Comparison of ENCODE assay signal across 19 mouse cellular contexts in genomic region chr11:86811326-86811630, GRCm38 (mm10). TPM values are rescaled to one million over a fixed set of nuclear protein-coding genes. Genes with fewer than 3 reads are reported as not detected.
DNase-seq lines count a peak whose midpoint lies in the region; ATAC-seq lines count a peak whose summit lies in the region.
"Had no signal": no experiment of that assay in that cellular context is flagged by ENCODE, and none has a peak within 500 bp of the region (broad histone marks: within the 10 kb centered on the region; RNA-seq: fewer than 3 reads in every experiment).

No protein-coding gene starts in this region.

- no peak for ATAC-seq in megakaryocyte, adult 5-6 weeks (ENCODE audit: poor library complexity, severe bottlenecking)
- no peak for ATAC-seq in frontal cortex, adult (ENCODE audit: low TSS enrichment)
- no peak for ATAC-seq in forebrain, embryonic 12.5 days (ENCODE audit: low FRiP score)
- ATAC-seq: forebrain, embryonic 15.5 days had no signal

- 80% methylated on average over 1 of the region's 1 CpGs for WGBS in forebrain, embryonic 12.5 days

- peak overlapping the region; percentile 64 for H3K27ac ChIP-seq in brown adipose tissue, adult 24 weeks (replicated peaks; ENCODE audit: low read depth, low read length)
- H3K27ac ChIP-seq in forebrain, embryonic 12.5 days = no peak overlapping the region
- H3K27ac ChIP-seq: embryonic facial prominence, embryonic 10.5 days; forebrain, embryonic 10.5 days; forebrain, embryonic 15.5 days; hindbrain, embryonic 15.5 days had no signal

- H3K9ac ChIP-seq in forebrain, embryonic 12.5 days = no peak overlapping the region
- H3K9ac ChIP-seq: forebrain, embryonic 15.5 days; heart, embryonic 12.5 days; hindbrain, embryonic 15.5 days had no signal

- DNase-seq in heart, adult 11 months = peak; percentile 12
- DNase-seq in heart, postnatal 14 days = no peak
- DNase-seq: adrenal gland, postnatal 14 days; cerebellum, adult 2 months; cerebellum, postnatal 10 days; gastrocnemius, postnatal 10 days; heart, postnatal 36 days had no signal

- no peaks in the 10 kb centered on the region for H3K36me3 ChIP-seq in megakaryocyte, embryonic 14.5 days (replicated peaks; ENCODE audit: low read length)
- no peaks in the 10 kb centered on the region for H3K36me3 ChIP-seq in forebrain, embryonic 12.5 days (replicated peaks)
- H3K36me3 ChIP-seq: forebrain, embryonic 15.5 days; G1E; heart, embryonic 12.5 days; hindbrain, embryonic 15.5 days had no signal

- peaks cover 27% of the 10 kb centered on the region for H3K4me1 ChIP-seq in megakaryocyte, embryonic 14.5 days
- no peaks in the 10 kb centered on the region for H3K4me1 ChIP-seq in brown adipose tissue, adult 24 weeks (ENCODE audit: control insufficient read depth, insufficient read depth, insufficient read length, low read length)
- H3K4me1 ChIP-seq in forebrain, embryonic 12.5 days = peaks cover 10% of the 10 kb centered on the region

- H3K4me2 ChIP-seq in forebrain, embryonic 12.5 days = no peak overlapping the region
- H3K4me2 ChIP-seq: forebrain, embryonic 15.5 days; heart, embryonic 12.5 days; hindbrain, embryonic 15.5 days had no signal

- H3K4me3 ChIP-seq in megakaryocyte, embryonic 14.5 days (replicated peaks) = peak overlapping the region; percentile 42
- H3K4me3 ChIP-seq in brown adipose tissue, adult 24 weeks (ENCODE audit: insufficient read depth, low read depth, low read length) = no peak overlapping the region
- no peak overlapping the region for H3K4me3 ChIP-seq in forebrain, embryonic 12.5 days (replicated peaks)
- H3K4me3 ChIP-seq: embryonic facial prominence, embryonic 10.5 days; erythroblast, embryonic 14.5 days; forebrain, embryonic 10.5 days; forebrain, embryonic 15.5 days; heart, embryonic 12.5 days; hindbrain, embryonic 15.5 days had no signal

- H3K27me3 ChIP-seq in megakaryocyte, embryonic 14.5 days (replicated peaks) = peaks cover 3% of the 10 kb centered on the region
- no peaks in the 10 kb centered on the region for H3K27me3 ChIP-seq in forebrain, embryonic 12.5 days
- H3K27me3 ChIP-seq: heart, embryonic 12.5 days; hindbrain, embryonic 15.5 days had no signal

- intact Hi-C loops in heart, postnatal 14 days (cut with DNase I) = no loop called here

- H3K9me3 ChIP-seq in megakaryocyte, embryonic 14.5 days = no peaks in the 10 kb centered on the region
- H3K9me3 ChIP-seq in forebrain, embryonic 12.5 days = no peaks in the 10 kb centered on the region
- H3K9me3 ChIP-seq: embryonic facial prominence, embryonic 10.5 days; forebrain, embryonic 10.5 days; forebrain, embryonic 15.5 days; heart, embryonic 12.5 days; hindbrain, embryonic 15.5 days had no signal

RNA-seq across cellular contexts. Expression of gene Dhx40, which starts 3.7 kb away (rescaled TPM):
- 10 to 100 TPM; 15.1 to 18.0 TPM for total RNA-seq in heart, postnatal 14 days (2021)
- polyA plus RNA-seq in megakaryocyte, embryonic 14.5 days (2012; ENCODE audit: insufficient read depth, low replicate concordance) = 1.1 and 2.2 TPM in 2 replicates
- total RNA-seq in megakaryocyte, adult 5-6 weeks (2015) = 36.4 and 38.1 TPM in 2 replicates
- total RNA-seq in megakaryocyte, adult 5-6 weeks (2017) = 42.5 and 42.8 TPM in 2 replicates
- 18.5 and 20.4 TPM in 2 replicates for polyA plus RNA-seq in brown adipose tissue, adult 24 weeks (2012; ENCODE audit: insufficient read depth, insufficient read length, missing spikeins)
- polyA plus RNA-seq in forebrain, embryonic 12.5 days (2016; fragmentation: Nextera tagmentation; extraction: Ambion mirVana) = 44.0 and 48.2 TPM in 2 replicates

RNA-seq across cellular contexts. Expression of gene Cltc, which starts 53.9 kb away (rescaled TPM):
- 100 to 1,000 TPM; 159 to 171 TPM for total RNA-seq in heart, postnatal 14 days (2021)
- 8.7 and 11.1 TPM in 2 replicates for polyA plus RNA-seq in megakaryocyte, embryonic 14.5 days (2012; ENCODE audit: insufficient read depth, low replicate concordance)
- 272 and 311 TPM in 2 replicates for total RNA-seq in megakaryocyte, adult 5-6 weeks (2015)
- total RNA-seq in megakaryocyte, adult 5-6 weeks (2017) = 184 and 190 TPM in 2 replicates
- polyA plus RNA-seq in brown adipose tissue, adult 24 weeks (2012; ENCODE audit: insufficient read depth, insufficient read length, missing spikeins) = 106 and 155 TPM in 2 replicates
- polyA plus RNA-seq in forebrain, embryonic 12.5 days (2016; fragmentation: Nextera tagmentation; extraction: Ambion mirVana) = 159 and 167 TPM in 2 replicates
